Mouse (Mus musculus) lung, embryonic 16.5 days (tissue): ENCODE data around the gene 2510002D24Rik. TPM values are rescaled to one million over a fixed set of nuclear protein-coding genes. Genes with fewer than 3 reads are reported as not detected.
A peak's percentile ranks its signal among the peaks of the same experiment; 100 is the strongest.

ENCODE experiments used
- ATAC-seq: fragments of 200-750 bp; cut with Nextera tagmentation; 2 replicates; pipeline ENCODE4 v1.8.0; 2017; ENCODE audit warnings: low read depth, mild to moderate bottlenecking, moderate library complexity
- H3K27ac ChIP-seq: fragments of 300-500 bp; sonication (generic); 2 replicates; pipeline ENCODE4 v1.5.1; 2014; ENCODE audit warnings: mild to moderate bottlenecking, control low read depth, low read length
- H3K27me3 ChIP-seq: fragments of 300-500 bp; sonication (generic); 2 replicates; pipeline ENCODE4 v1.6.1; 2014; ENCODE audit warnings: low read depth, low read length, mixed read lengths; ENCODE audit not compliant: control insufficient read depth, insufficient read depth
- H3K36me3 ChIP-seq: fragments of 300-500 bp; sonication (generic); 2 replicates; pipeline ENCODE4 v1.6.1; 2014; ENCODE audit warnings: low read length; ENCODE audit not compliant: control insufficient read depth, insufficient read depth
- H3K4me1 ChIP-seq: fragments of 300-500 bp; sonication (generic); replicated peaks from 2 replicates; pipeline ENCODE4 v1.6.1; 2014; ENCODE audit warnings: low read length, mixed read lengths; ENCODE audit not compliant: control insufficient read depth, insufficient read depth
- H3K4me2 ChIP-seq: fragments of 300-500 bp; sonication (generic); 2 replicates; pipeline ENCODE4 v1.6.1; 2014; ENCODE audit warnings: low read depth, low read length, control low read depth
- H3K4me3 ChIP-seq: fragments of 300-500 bp; sonication (generic); 2 replicates; pipeline ENCODE4 v1.5.1; 2014; ENCODE audit warnings: mild to moderate bottlenecking, low read length, control low read depth
- H3K9ac ChIP-seq: fragments of 300-500 bp; sonication (generic); 2 replicates; pipeline ENCODE4 v1.6.1; 2014; ENCODE audit warnings: low read length, control low read depth
- H3K9me3 ChIP-seq: fragments of 300-500 bp; sonication (generic); 2 replicates; pipeline ENCODE4 v1.6.1; 2016; ENCODE audit warnings: low read length; ENCODE audit not compliant: control insufficient read depth
- WGBS: fragments of 180-500 bp; shearing (Covaris S2); extraction: QIAGEN DNeasy Blood & Tissue Kit; methylation state at CpG from one replicate; pipeline ENCODE4 v1.1.7; 2014; 5-methylcytosine and 5-hydroxymethylcytosine counted together
- polyA plus RNA-seq: library from polyadenylated mRNA; unstranded; fragments of >200 nt; fragmentation: Nextera tagmentation; extraction: Ambion mirVana; gene quantifications from 2 replicates; pipeline ENCODE4 v1.2.1, GENCODE M21; 2015

2510002D24Rik gene
- polyA plus RNA-seq, 1 experiment from 2014 or later, result 40.4 TPM

DNA sequence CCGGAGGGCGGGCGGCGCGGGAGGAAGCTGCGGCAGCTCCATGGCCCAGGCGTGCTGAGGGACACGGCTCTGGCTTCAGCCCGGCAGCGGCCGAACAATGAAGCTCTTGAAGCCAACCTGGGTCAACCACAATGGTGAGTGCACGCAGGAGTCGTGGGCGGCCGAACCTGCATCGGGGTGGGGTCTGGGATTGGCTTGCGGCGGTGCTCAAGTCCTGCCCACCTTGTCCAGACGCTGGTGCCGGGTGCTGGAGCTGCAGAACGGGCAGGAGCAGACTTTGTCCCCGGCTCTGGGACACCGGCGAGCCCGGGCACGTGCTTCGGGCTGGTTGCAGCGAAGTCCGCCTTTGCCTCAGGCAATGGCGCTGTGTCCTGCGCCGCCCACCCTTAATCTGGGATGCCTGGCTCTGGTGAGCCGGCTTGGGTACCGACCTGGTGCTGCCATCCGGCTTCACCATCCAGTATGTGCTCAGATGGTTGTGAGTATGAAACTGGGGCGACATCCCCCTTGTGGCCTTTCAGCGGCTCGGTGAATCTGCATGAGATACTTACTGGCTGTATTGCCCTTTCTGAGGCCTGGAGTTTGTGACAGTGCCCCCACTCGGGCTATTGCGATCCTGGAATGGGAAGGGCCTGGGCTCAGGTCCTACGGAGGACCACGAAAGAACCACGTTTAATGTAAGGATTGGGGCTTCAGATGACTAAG, 41.2 kb downstream of the 2510002D24Rik start:
- Histone ChIP-seq H3K27ac (peak overlapping the region; percentile 97), H3K9ac (peak overlapping the region; percentile 88), H3K9me3 (no peaks in the 10 kb centered on the region), H3K27me3 (no peaks in the 10 kb centered on the region), H3K4me2 (peak overlapping the region; percentile 93), H3K36me3 (peaks cover 14% of the 10 kb centered on the region), H3K4me1 (peaks cover 10% of the 10 kb centered on the region), H3K4me3 (peak overlapping the region; percentile 94)
- peak; percentile 30 for ATAC-seq
- under 1% methylated on average over 36 of the region's 43 CpGs for WGBS

DNA sequence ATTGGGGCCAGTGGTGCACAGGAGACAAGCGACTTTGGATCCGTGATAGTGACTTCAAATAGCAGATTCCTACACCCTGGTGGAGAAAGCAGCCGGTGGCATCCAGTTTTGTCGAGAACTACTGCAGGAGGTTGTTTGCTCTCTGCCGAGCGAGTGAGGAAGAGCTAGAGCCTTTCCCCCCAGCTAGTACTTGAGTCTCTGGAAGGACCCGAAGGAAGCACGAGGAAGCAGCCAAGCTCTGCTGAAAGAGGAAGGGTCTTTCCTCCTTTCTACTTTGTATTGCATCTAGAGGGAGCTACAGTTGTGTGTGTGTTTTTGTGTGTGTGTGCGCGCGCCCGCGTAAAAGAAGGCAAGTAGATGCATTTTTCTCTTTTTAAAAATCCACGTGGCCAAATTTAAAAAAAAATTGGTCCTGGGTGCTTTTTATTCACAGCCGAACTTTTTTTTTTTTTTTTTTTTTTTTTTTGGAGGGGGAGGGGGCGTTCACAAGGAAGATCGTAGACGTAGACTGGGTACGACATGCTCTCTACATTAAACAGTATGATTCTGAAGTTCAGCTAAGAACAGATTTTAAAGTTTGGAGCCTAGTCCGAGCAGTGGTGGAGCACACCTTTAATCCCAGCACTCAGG, 41.8 kb downstream of the 2510002D24Rik start:
- H3K9ac ChIP-seq, result peak overlapping the region; percentile 88
- H3K27ac ChIP-seq, result peak overlapping the region; percentile 97
- H3K4me1 ChIP-seq, result peaks cover 10% of the 10 kb centered on the region
- no peak for ATAC-seq
- H3K9me3 ChIP-seq, result no peaks in the 10 kb centered on the region
- peak overlapping the region; percentile 94 for H3K4me3 ChIP-seq
- H3K4me2 ChIP-seq, result peak overlapping the region; percentile 93
- 14% methylated on average over 20 of the region's 20 CpGs for WGBS
- no peaks in the 10 kb centered on the region for H3K27me3 ChIP-seq
- peaks cover 11% of the 10 kb centered on the region for H3K36me3 ChIP-seq

DNA sequence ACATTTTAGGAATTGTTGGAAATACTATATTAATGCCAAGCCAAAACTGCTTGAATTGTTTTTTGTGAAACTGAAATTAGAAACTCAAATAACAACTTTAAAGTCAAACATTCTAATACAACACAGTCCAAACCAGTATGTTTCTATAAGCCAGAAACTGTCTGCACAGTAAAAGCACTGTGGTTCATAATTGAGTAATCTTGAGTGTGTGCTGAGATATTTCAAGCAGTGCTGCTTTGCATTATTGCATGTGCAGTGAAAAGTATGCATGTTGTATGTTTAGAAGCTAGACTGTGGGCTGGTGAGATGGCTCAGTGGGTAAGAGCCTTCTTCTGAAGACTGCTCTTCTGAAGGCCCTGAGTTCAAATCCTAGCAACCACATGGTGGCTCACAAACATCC, 47.7 kb downstream of the 2510002D24Rik start:
- no peak for ATAC-seq

More for the DNA sequence above, 47.7 kb downstream of the 2510002D24Rik start:
- Histone ChIP-seq H3K9ac (no peak overlapping the region), H3K4me2 (no peak overlapping the region), H3K9me3 (no peaks in the 10 kb centered on the region), H3K36me3 (no peaks in the 10 kb centered on the region; the same call in 1 of the 2 replicates), H3K27me3 (no peaks in the 10 kb centered on the region), H3K4me1 (peaks cover 6% of the 10 kb centered on the region), H3K27ac (no peak overlapping the region), H3K4me3 (no peak overlapping the region)

Other genes starting within 250 kb of the 2510002D24Rik start
- 5.5 and 6.2 TPM in 2 replicates for gene Tbx1, start 245.9 kb upstream of the 2510002D24Rik start, polyA plus RNA-seq
- 2.0 and 2.2 TPM in 2 replicates for gene Gp1bb, start 214.2 kb upstream of the 2510002D24Rik start, polyA plus RNA-seq
- gene Gm49601, start 210.2 kb upstream of the 2510002D24Rik start, polyA plus RNA-seq, result 3.6 and 4.2 TPM in 2 replicates
- gene Sept5, start 206.6 kb upstream of the 2510002D24Rik start, polyA plus RNA-seq, result 21.1 and 22.2 TPM in 2 replicates
- gene Cldn5, start 59.7 kb upstream of the 2510002D24Rik start, polyA plus RNA-seq, result 130 and 134 TPM in 2 replicates
- 89.9 and 91.4 TPM in 2 replicates for gene Ufd1, start 24.8 kb upstream of the 2510002D24Rik start, polyA plus RNA-seq
- gene Cdc45, start 24.6 kb upstream of the 2510002D24Rik start, polyA plus RNA-seq, result 48.7 TPM in 2 replicates
- gene Gm28539, start within 50 bp of the 2510002D24Rik start, polyA plus RNA-seq, result not detected in 2 replicates
- gene Mrpl40, start 40.3 kb downstream of the 2510002D24Rik start, polyA plus RNA-seq, result 82.9 and 84.5 TPM in 2 replicates
- 5.8 and 7.3 TPM in 2 replicates for gene Hira, start 40.5 kb downstream of the 2510002D24Rik start, polyA plus RNA-seq